Mouse (Mus musculus) splenic B cell, adult 2 months (primary cell): Measurements from ENCODE around the gene Kif15.
A peak's percentile ranks its signal among the peaks of the same experiment; 100 is the strongest.

Source experiments
- DNase-seq: peaks from one replicate; pipeline ENCODE4 v3.0.0-alpha.2; 2011; ENCODE audit warnings: low read depth, low spot score
- H3K27me3 ChIP-seq: 2 replicates; pipeline ENCODE4 v1.6.1; 2012; ENCODE audit warnings: mild to moderate bottlenecking, low read length, moderate library complexity, mixed read lengths; ENCODE audit not compliant: control insufficient read depth, poor library complexity, insufficient read depth, severe bottlenecking
- H3K36me3 ChIP-seq: 2 replicates; pipeline ENCODE4 v1.6.1; 2012; ENCODE audit warnings: mild to moderate bottlenecking, low read length, moderate library complexity, mixed read lengths; ENCODE audit not compliant: control insufficient read depth, poor library complexity, insufficient read depth, severe bottlenecking

The Kif15 gene

GRCm38 (mm10) chr9:123031496-123032246 is 80.8 kb downstream of the Kif15 start:
- Histone ChIP-seq H3K27me3 (no peaks in the 10 kb centered on the region), H3K36me3 (no peaks in the 10 kb centered on the region)
- no peak for DNase-seq

GRCm38 (mm10) chr9:123034426-123034825 is 83.6 kb downstream of the Kif15 start, which contains the start of gene Tgm4:
Gene Tgm4, plus strand, starts transcription at chr9:123034726.
- H3K36me3 ChIP-seq = no peaks in the 10 kb centered on the region
- no peak for DNase-seq
- no peaks in the 10 kb centered on the region for H3K27me3 ChIP-seq

GRCm38 (mm10) chr9:123047665-123048064 is 96.8 kb downstream of the Kif15 start:
- DNase-seq = peak; percentile 8
- no peaks in the 10 kb centered on the region for H3K27me3 ChIP-seq
- no peaks in the 10 kb centered on the region for H3K36me3 ChIP-seq

- DNase-seq = peak; percentile 39
- Histone ChIP-seq H3K36me3 (no peaks in the 10 kb centered on the region), H3K27me3 (no peaks in the 10 kb centered on the region)
Observed at GRCm38 (mm10) chr9:123058724-123059292, 108.0 kb downstream of the Kif15 start.

- DNase-seq = no peak
- Histone ChIP-seq H3K27me3 (no peaks in the 10 kb centered on the region), H3K36me3 (no peaks in the 10 kb centered on the region)
Observed at GRCm38 (mm10) chr9:123060172-123060571, 109.3 kb downstream of the Kif15 start.
